Mouse (Mus musculus) liver, embryonic 14.5 days (tissue): ENCODE measurements around the gene Pou1f1.

ENCODE experiments used
- CTCF ChIP-seq: IDR thresholded peaks from 2 replicates; pipeline ENCODE4 v1.5.1; 2016; ENCODE audit warnings: antibody characterized with exemption, low read depth, control low read depth
- EP300 ChIP-seq: IDR thresholded peaks from 2 replicates; pipeline ENCODE4 v1.6.1; 2016; ENCODE audit warnings: antibody characterized with exemption, low read depth

DNA sequence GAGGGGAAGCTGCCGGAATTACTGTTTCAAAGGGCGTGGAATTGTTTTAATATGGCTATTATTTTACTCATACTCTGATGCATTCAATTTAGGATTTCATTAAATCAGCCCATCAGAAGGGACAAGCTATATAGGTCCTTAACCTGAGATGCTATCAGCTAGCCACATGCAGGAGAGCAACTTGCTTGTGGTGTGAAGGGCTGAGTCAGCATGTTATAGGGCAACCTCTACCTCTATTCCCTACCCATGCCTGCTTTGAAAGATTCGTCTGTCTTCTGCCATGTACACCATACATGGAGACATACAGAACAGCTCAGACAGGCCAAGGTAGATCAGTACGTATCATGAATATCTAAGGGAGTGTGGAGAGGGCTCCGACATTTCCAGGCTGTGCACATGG is 6.4 kb downstream of the Pou1f1 start:
- TF ChIP-seq CTCF, result no peak
- no peak for TF ChIP-seq EP300
